In genomic region chr13:54948531-54949493, GRCm38 (mm10) we compare ENCODE assay signal across 9 mouse cellular contexts. TPM values are rescaled to one million over a fixed set of nuclear protein-coding genes. Genes with fewer than 3 reads are reported as not detected.
DNase-seq lines count a peak whose midpoint lies in the region; ATAC-seq lines count a peak whose summit lies in the region.
"Had no signal": no experiment of that assay in that cellular context is flagged by ENCODE, and none has a peak within 500 bp of the region (broad histone marks: within the 10 kb centered on the region; RNA-seq: fewer than 3 reads in every experiment).

Gene Unc5a (plus strand): TSS chr13:54949411.

- H3K27ac ChIP-seq in forebrain, embryonic 16.5 days (ENCODE audit: low read length): peak within 1 kb of the TSS; percentile 90
- peak within 1 kb of the TSS; percentile 74 for H3K27ac ChIP-seq in hindbrain, embryonic 11.5 days (ENCODE audit: low read depth, low read length)
- peak within 1 kb of the TSS; percentile 86 for H3K27ac ChIP-seq in midbrain, embryonic 14.5 days (replicated peaks; ENCODE audit: low read depth, low read length)
- H3K27ac ChIP-seq: macrophage had no signal

- ATAC-seq in forebrain, embryonic 16.5 days: peak; percentile 85
- ATAC-seq in hindbrain, embryonic 11.5 days (ENCODE audit: low FRiP score): peak; percentile 77
- ATAC-seq in midbrain, embryonic 14.5 days (ENCODE audit: low FRiP score, low TSS enrichment): peak; percentile 73

- no peaks in the 10 kb centered on the region for H3K36me3 ChIP-seq in forebrain, embryonic 16.5 days (ENCODE audit: control insufficient read depth, insufficient read depth)
- no peaks in the 10 kb centered on the region for H3K36me3 ChIP-seq in hindbrain, embryonic 11.5 days (ENCODE audit: control insufficient read depth, insufficient read depth, low read length)
- no peaks in the 10 kb centered on the region for H3K36me3 ChIP-seq in midbrain, embryonic 14.5 days (ENCODE audit: control insufficient read depth, insufficient read depth, low read length)

- DNase-seq in kidney, adult 18-20 months: peak; percentile 17
- DNase-seq in kidney, adult 11 months: no peak
- peak; percentile 87 for DNase-seq in cerebellum, adult 11-12 months
- DNase-seq in hindbrain, embryonic 11.5 days (ENCODE audit: low spot score): peak; percentile 81
- DNase-seq in left cerebral cortex, postnatal 14 days (ENCODE audit: low spot score in 2 of 2): peak; percentile 77 to 81
- peak; percentile 89 for DNase-seq in midbrain, embryonic 14.5 days
- DNase-seq in thymus, adult 18-20 months: peak; percentile 18 to 24

- peak within 1 kb of the TSS; percentile 89 for H3K9ac ChIP-seq in forebrain, embryonic 16.5 days (replicated peaks; ENCODE audit: low read depth, low read length)
- peak within 1 kb of the TSS; percentile 72 for H3K9ac ChIP-seq in hindbrain, embryonic 11.5 days (ENCODE audit: low read depth, low read length)
- peak within 1 kb of the TSS; percentile 82 for H3K9ac ChIP-seq in midbrain, embryonic 14.5 days (replicated peaks; ENCODE audit: low read length)

- WGBS in forebrain, embryonic 16.5 days: 0% methylated on average over 82 of the region's 91 CpGs
- under 1% methylated on average over 66 of the region's 91 CpGs for WGBS in hindbrain, embryonic 11.5 days
- WGBS in midbrain, embryonic 14.5 days: 1% methylated on average over 85 of the region's 91 CpGs

- peaks cover 52% of the 10 kb centered on the region for H3K4me1 ChIP-seq in forebrain, embryonic 16.5 days (replicated peaks; ENCODE audit: control insufficient read depth, insufficient read depth, low read length)
- H3K4me1 ChIP-seq in hindbrain, embryonic 11.5 days (replicated peaks; ENCODE audit: control insufficient read depth, insufficient read depth, low read length): peaks cover 3% of the 10 kb centered on the region; the same call in 1 of the 2 replicates
- peaks cover 34% of the 10 kb centered on the region; the same call in 1 of the 2 replicates for H3K4me1 ChIP-seq in midbrain, embryonic 14.5 days (ENCODE audit: control insufficient read depth, insufficient read depth, low read length)

- intact Hi-C loops in left cerebral cortex, postnatal 14 days (cut with DNase I): loop anchor here (5.0 to 10.0 kb wide), 2 partner anchors 62 to 126 kb away; no protein-coding TSS in a partner anchor

- H3K4me2 ChIP-seq in forebrain, embryonic 16.5 days (ENCODE audit: low read length): peak within 1 kb of the TSS; percentile 96
- H3K4me2 ChIP-seq in hindbrain, embryonic 11.5 days (replicated peaks; ENCODE audit: low read depth, low read length): peak within 1 kb of the TSS; percentile 95
- peak within 1 kb of the TSS; percentile 97 for H3K4me2 ChIP-seq in midbrain, embryonic 14.5 days (ENCODE audit: low read length)

- H3K4me3 ChIP-seq in forebrain, embryonic 16.5 days (replicated peaks; ENCODE audit: low read length): peak within 1 kb of the TSS; percentile 84
- H3K4me3 ChIP-seq in hindbrain, embryonic 11.5 days (ENCODE audit: low read depth, low read length): peak within 1 kb of the TSS; percentile 61
- H3K4me3 ChIP-seq in midbrain, embryonic 14.5 days (replicated peaks; ENCODE audit: low read depth, low read length): peak within 1 kb of the TSS; percentile 65

- peaks cover 23% of the 10 kb centered on the region for H3K27me3 ChIP-seq in forebrain, embryonic 16.5 days (replicated peaks; ENCODE audit: control insufficient read depth, insufficient read depth, low read length)
- peaks cover 76% of the 10 kb centered on the region for H3K27me3 ChIP-seq in hindbrain, embryonic 11.5 days (ENCODE audit: control insufficient read depth, insufficient read depth, low read length)
- peaks cover 61% of the 10 kb centered on the region for H3K27me3 ChIP-seq in midbrain, embryonic 14.5 days (ENCODE audit: control insufficient read depth, insufficient read depth, low read length)

- no peaks in the 10 kb centered on the region for H3K9me3 ChIP-seq in forebrain, embryonic 16.5 days (ENCODE audit: control insufficient read depth, low read length)
- H3K9me3 ChIP-seq in hindbrain, embryonic 11.5 days (ENCODE audit: control insufficient read depth, low read length): no peaks in the 10 kb centered on the region
- no peaks in the 10 kb centered on the region for H3K9me3 ChIP-seq in midbrain, embryonic 14.5 days (ENCODE audit: control insufficient read depth, low read length)

RNA-seq across cellular contexts. Expression of gene Unc5a, which starts in this region (rescaled TPM):
- polyA plus RNA-seq in forebrain, embryonic 16.5 days (2015; fragmentation: Nextera tagmentation; extraction: Ambion mirVana): 16.4 and 18.5 TPM in 2 replicates
- polyA plus RNA-seq in hindbrain, embryonic 11.5 days (2014; fragmentation: Nextera tagmentation; extraction: Ambion mirVana): 2.7 and 2.9 TPM in 2 replicates
- 10 to 100 TPM; 66.0 to 78.0 TPM for total RNA-seq in left cerebral cortex, postnatal 14 days (2021)
- polyA plus RNA-seq in midbrain, embryonic 14.5 days (2014; fragmentation: Nextera tagmentation; extraction: Ambion mirVana): 12.6 and 15.9 TPM in 2 replicates
